15 mouse cellular contexts compared by ENCODE assay signal in the genomic region with DNA sequence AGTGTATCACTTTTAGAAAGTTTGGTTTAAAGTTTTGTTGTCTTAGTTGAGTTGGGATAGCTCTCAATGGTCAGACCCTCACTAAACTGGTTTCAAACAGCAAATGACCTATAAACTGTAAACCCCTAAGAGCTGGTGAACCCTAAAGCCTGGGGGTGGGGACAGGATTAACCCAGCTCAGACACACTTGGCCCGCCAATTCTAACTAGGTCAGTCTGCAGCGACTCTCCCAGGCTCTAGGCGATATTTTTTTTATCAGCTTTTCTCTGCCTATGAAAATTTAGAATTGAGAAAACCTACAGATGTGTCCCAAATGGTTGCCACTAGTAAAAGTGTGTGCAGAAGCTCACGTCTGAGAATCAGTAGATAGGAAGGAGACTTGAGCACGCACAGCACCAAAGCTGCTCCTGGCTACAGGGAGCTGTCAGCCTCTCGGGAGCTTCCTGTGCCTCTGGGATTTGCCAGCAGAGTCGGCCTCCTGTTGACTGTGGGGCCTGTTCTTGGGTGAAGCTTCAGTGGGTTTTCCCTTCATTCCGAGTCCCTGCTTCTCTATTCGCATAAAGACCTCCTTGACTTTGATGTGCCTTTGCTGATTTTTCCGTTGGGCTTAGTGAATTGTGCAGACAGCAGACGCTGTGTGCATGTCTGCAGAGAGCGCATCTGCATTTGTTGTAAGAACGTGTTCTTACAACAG. TPM values are rescaled to one million over a fixed set of nuclear protein-coding genes. Genes with fewer than 3 reads are reported as not detected.
DNase-seq lines count a peak whose midpoint lies in the region; ATAC-seq and TF ChIP-seq lines count a peak whose summit lies in the region.
"Had no signal": no experiment of that assay in that cellular context is flagged by ENCODE, and none has a peak within 500 bp of the region (broad histone marks: within the 10 kb centered on the region; RNA-seq: fewer than 3 reads in every experiment).

No protein-coding gene starts in this region.

- no peaks in the 10 kb centered on the region for H3K9me3 ChIP-seq in forebrain, embryonic 10.5 days
- H3K9me3 ChIP-seq in forebrain, embryonic 11.5 days (ENCODE audit: control insufficient read depth, low read length) = no peaks in the 10 kb centered on the region
- H3K9me3 ChIP-seq: midbrain, embryonic 13.5 days had no signal

- WGBS in forebrain, embryonic 10.5 days = 26% methylated on average over 13 of the region's 13 CpGs
- WGBS in forebrain, embryonic 11.5 days = 23% methylated on average over 13 of the region's 13 CpGs

- H3K9ac ChIP-seq in forebrain, embryonic 11.5 days (ENCODE audit: low read length) = no peak overlapping the region; the same call in 1 of the 2 replicates
- H3K9ac ChIP-seq: forebrain, postnatal 0 days; lung, embryonic 14.5 days; midbrain, embryonic 13.5 days had no signal

- TF ChIP-seq CTCF in layer of hippocampus, adult 2 months (conservative IDR thresholded peaks at IDR 0.05) = 0 out of 2 replicates have a peak, but pooled peaks have one; percentile 12

- no peaks in the 10 kb centered on the region for H3K36me3 ChIP-seq in forebrain, embryonic 10.5 days (replicated peaks)
- no peaks in the 10 kb centered on the region for H3K36me3 ChIP-seq in forebrain, embryonic 11.5 days (ENCODE audit: control insufficient read depth, insufficient read depth, low read length)
- H3K36me3 ChIP-seq: midbrain, embryonic 13.5 days had no signal

- ATAC-seq in forebrain, embryonic 11.5 days (replicated peaks; ENCODE audit: low FRiP score) = no peak
- ATAC-seq: forebrain, postnatal 0 days; intestine, embryonic 16.5 days; midbrain, embryonic 13.5 days had no signal

- peaks cover 32% of the 10 kb centered on the region for H3K4me1 ChIP-seq in forebrain, embryonic 10.5 days
- no peaks in the 10 kb centered on the region for H3K4me1 ChIP-seq in forebrain, embryonic 11.5 days (replicated peaks; ENCODE audit: control insufficient read depth, insufficient read depth, low read length)

- H3K27ac ChIP-seq in forebrain, embryonic 10.5 days = peak overlapping the region; percentile 56; the same call in 1 of the 2 replicates
- H3K27ac ChIP-seq in forebrain, embryonic 11.5 days (ENCODE audit: low read depth, low read length) = no peak overlapping the region
- peak overlapping the region; percentile 19 for H3K27ac ChIP-seq in layer of hippocampus, adult 2 months
- H3K27ac ChIP-seq: macrophage; midbrain, embryonic 13.5 days had no signal

- H3K4me2 ChIP-seq in forebrain, embryonic 11.5 days (ENCODE audit: low read depth, low read length, severe bottlenecking) = no peak overlapping the region
- H3K4me2 ChIP-seq: lung, embryonic 14.5 days; midbrain, embryonic 13.5 days had no signal

- H3K4me3 ChIP-seq in forebrain, embryonic 10.5 days = no peak overlapping the region
- H3K4me3 ChIP-seq in forebrain, embryonic 11.5 days (ENCODE audit: low read depth, low read length) = no peak overlapping the region
- no peak overlapping the region for H3K4me3 ChIP-seq in layer of hippocampus, adult 2 months
- H3K4me3 ChIP-seq: midbrain, embryonic 13.5 days had no signal

- H3K27me3 ChIP-seq in forebrain, embryonic 10.5 days (ENCODE audit: poor library complexity, severe bottlenecking) = no peaks in the 10 kb centered on the region
- no peaks in the 10 kb centered on the region for H3K27me3 ChIP-seq in forebrain, embryonic 11.5 days (ENCODE audit: control insufficient read depth, insufficient read depth, low read length)
- H3K27me3 ChIP-seq: midbrain, embryonic 13.5 days had no signal

- peak; percentile 25 for DNase-seq in forebrain, embryonic 10.5 days (ENCODE audit: extremely low spot score, low spot score)
- DNase-seq in forebrain, embryonic 11.5 days (ENCODE audit: low spot score) = no peak
- DNase-seq in layer of hippocampus, adult 2 months (ENCODE audit: low spot score in 2 of 2) = no peak
- DNase-seq in layer of hippocampus, adult 9-11 months = no peak
- peak; percentile 16 for DNase-seq in Muller cell, postnatal 12 days (ENCODE audit: inconsistent ontology term)
- peak; percentile 77 for DNase-seq in retina, embryonic 14.5 days (ENCODE audit: low spot score)
- DNase-seq in right cerebral cortex, adult 2 months (ENCODE audit: low spot score in 2 of 2) = no peak
- DNase-seq: adrenal gland, adult 8-10 months; forebrain, postnatal 0 days; heart, adult 18-20 months; lung, embryonic 14.5 days; right cerebral cortex, adult 18-20 months had no signal

RNA-seq across cellular contexts. Expression of a gene that starts 46.7 kb away (rescaled TPM):
- 9.1 and 10.9 TPM in 2 replicates for polyA plus RNA-seq in forebrain, embryonic 10.5 days (2016; fragmentation: Nextera tagmentation; extraction: Ambion mirVana)
- polyA plus RNA-seq in forebrain, embryonic 11.5 days (2014; fragmentation: Nextera tagmentation; extraction: Ambion mirVana) = 8.0 and 8.2 TPM in 2 replicates
- total RNA-seq in layer of hippocampus, adult 2 months (2021) = 100 to 1,000 TPM; 109 to 127 TPM

Comparison
In these comparisons a context has a peak if more than half of its experiments do, and no peak if none do; other contexts are left out.
1. DNase-seq: peak in forebrain, embryonic 10.5 days (single experiment), Muller cell, postnatal 12 days (single experiment) and retina, embryonic 14.5 days (single experiment); none in forebrain, embryonic 11.5 days (single experiment), layer of hippocampus, adult 2 months (0 of 2), layer of hippocampus, adult 9-11 months (single experiment) and right cerebral cortex, adult 2 months (0 of 2).